Mouse (Mus musculus) embryonic facial prominence, embryonic 13.5 days (tissue): Measurements from ENCODE around the gene Cpm. TPM values are rescaled to one million over a fixed set of nuclear protein-coding genes. Genes with fewer than 3 reads are reported as not detected.

Experiments
- ATAC-seq: fragments of 200-750 bp; cut with Nextera tagmentation; 2 replicates; pipeline ENCODE4 v1.8.0; 2017; ENCODE audit warnings: low read depth; ENCODE audit not compliant: insufficient number of reproducible peaks, insufficient read depth, low FRiP score, low TSS enrichment
- H3K27ac ChIP-seq: fragments of 300-500 bp; sonication (generic); 2 replicates; pipeline ENCODE4 v1.5.1; 2015; ENCODE audit warnings: moderate library complexity, mild to moderate bottlenecking, inconsistent platforms
- H3K27me3 ChIP-seq: fragments of 300-500 bp; sonication (generic); 2 replicates; pipeline ENCODE4 v1.6.1; 2015; ENCODE audit warnings: mild to moderate bottlenecking, inconsistent platforms
- H3K36me3 ChIP-seq: fragments of 300-500 bp; sonication (generic); 2 replicates; pipeline ENCODE4 v1.6.1; 2015; ENCODE audit warnings: mild to moderate bottlenecking, inconsistent platforms
- H3K4me1 ChIP-seq: fragments of 300-500 bp; sonication (generic); 2 replicates; pipeline ENCODE4 v1.6.1; 2015; ENCODE audit warnings: inconsistent platforms
- H3K4me2 ChIP-seq: fragments of 300-500 bp; sonication (generic); 2 replicates; pipeline ENCODE4 v1.6.1; 2015; ENCODE audit warnings: moderate library complexity, mild to moderate bottlenecking, inconsistent platforms
- H3K4me3 ChIP-seq: fragments of 300-500 bp; sonication (generic); 2 replicates; pipeline ENCODE4 v1.5.1; 2015; ENCODE audit warnings: mild to moderate bottlenecking, inconsistent platforms
- H3K9ac ChIP-seq: fragments of 300-500 bp; sonication (generic); 2 replicates; pipeline ENCODE4 v1.6.1; 2015; ENCODE audit warnings: mild to moderate bottlenecking, inconsistent platforms
- H3K9me3 ChIP-seq: fragments of 300-500 bp; sonication (generic); 2 replicates; pipeline ENCODE4 v1.6.1; 2016; ENCODE audit warnings: inconsistent platforms
- WGBS: fragments of 180-500 bp; shearing (Covaris S2); methylation state at CpG from one replicate; pipeline ENCODE4 v1.1.7; 2015; ENCODE audit warnings: mixed read lengths; 5-methylcytosine and 5-hydroxymethylcytosine counted together
- polyA plus RNA-seq: library from polyadenylated mRNA; unstranded; fragments of >200 nt; fragmentation: Nextera tagmentation; extraction: Ambion mirVana; gene quantifications from 2 replicates; pipeline ENCODE4 v1.2.1, GENCODE M21; 2015

Gene Cpm
- polyA plus RNA-seq, 1 experiment from 2014 or later, result 25.6 TPM

- no peaks in the 10 kb centered on the region for H3K27me3 ChIP-seq
- no peak overlapping the region for H3K4me3 ChIP-seq
- peak overlapping the region; percentile 58; the same call in 1 of the 2 replicates for H3K27ac ChIP-seq
- no peaks in the 10 kb centered on the region for H3K9me3 ChIP-seq
- no peak overlapping the region for H3K9ac ChIP-seq
- H3K36me3 ChIP-seq, result no peaks in the 10 kb centered on the region
- ATAC-seq, result peak; percentile 48; the same call in 1 of the 2 replicates
- 35% methylated on average over 7 of the region's 7 CpGs for WGBS
- H3K4me1 ChIP-seq, result peaks cover 45% of the 10 kb centered on the region
- H3K4me2 ChIP-seq, result no peak overlapping the region
Observed at GRCm38 (mm10) chr10:117672693-117673092, 43.4 kb downstream of the Cpm start.

- 90% methylated on average over 1 of the region's 1 CpGs for whole genome bisulfite sequencing
- no peak overlapping the region for H3K4me3 ChIP-seq
- ATAC-seq, result no peak
Observed at GRCm38 (mm10) chr10:117673913-117674312, 44.6 kb downstream of the Cpm start.

GRCm38 (mm10) chr10:117674359-117675019 is 45.2 kb downstream of the Cpm start:
- Histone ChIP-seq H3K27me3 (no peaks in the 10 kb centered on the region), H3K4me1 (peaks cover 38% of the 10 kb centered on the region), H3K36me3 (no peaks in the 10 kb centered on the region), H3K27ac (no peak overlapping the region), H3K4me2 (no peak overlapping the region), H3K4me3 (no peak overlapping the region), H3K9ac (no peak overlapping the region), H3K9me3 (no peaks in the 10 kb centered on the region)
- ATAC-seq, result no peak
- 76% methylated on average over 3 of the region's 3 CpGs for WGBS

More at GRCm38 (mm10) chr10:117673913-117674312, 44.6 kb downstream of the Cpm start:
- H3K4me1 ChIP-seq, result peaks cover 43% of the 10 kb centered on the region
- H3K36me3 ChIP-seq, result no peaks in the 10 kb centered on the region
- H3K27ac ChIP-seq, result no peak overlapping the region
- H3K9me3 ChIP-seq, result no peaks in the 10 kb centered on the region
- no peaks in the 10 kb centered on the region for H3K27me3 ChIP-seq
- no peak overlapping the region for H3K9ac ChIP-seq
- H3K4me2 ChIP-seq, result no peak overlapping the region

GRCm38 (mm10) chr10:117675096-117676035 is 46.1 kb downstream of the Cpm start:
- Histone ChIP-seq H3K9ac (no peak overlapping the region), H3K9me3 (no peaks in the 10 kb centered on the region), H3K4me3 (peak overlapping the region; percentile 23), H3K36me3 (no peaks in the 10 kb centered on the region), H3K27me3 (no peaks in the 10 kb centered on the region), H3K4me1 (peaks cover 29% of the 10 kb centered on the region), H3K4me2 (peak overlapping the region; percentile 55), H3K27ac (no peak overlapping the region)
- WGBS, result 34% methylated on average over 20 of the region's 20 CpGs
- ATAC-seq, result 0 out of 2 replicates have a peak, but pooled peaks have one; percentile 15

GRCm38 (mm10) chr10:117676036-117676643 is 46.8 kb downstream of the Cpm start:
- peaks cover 27% of the 10 kb centered on the region for H3K4me1 ChIP-seq
- 0 out of 2 replicates have a peak overlapping the region, but pooled peaks have one; percentile 32 for H3K9ac ChIP-seq
- ATAC-seq, result no peak
- no peaks in the 10 kb centered on the region for H3K9me3 ChIP-seq
- H3K36me3 ChIP-seq, result no peaks in the 10 kb centered on the region
- H3K27ac ChIP-seq, result no peak overlapping the region
- H3K4me3 ChIP-seq, result peak overlapping the region; percentile 23
- H3K4me2 ChIP-seq, result peak overlapping the region; percentile 55
- 36% methylated on average over 19 of the region's 19 CpGs for WGBS
- H3K27me3 ChIP-seq, result no peaks in the 10 kb centered on the region

GRCm38 (mm10) chr10:117676644-117677313 is 47.5 kb downstream of the Cpm start:
- 34% methylated on average over 17 of the region's 17 CpGs for WGBS
- H3K27ac ChIP-seq, result no peak overlapping the region
- no peak for ATAC-seq
- no peaks in the 10 kb centered on the region for H3K9me3 ChIP-seq
- H3K36me3 ChIP-seq, result no peaks in the 10 kb centered on the region
- H3K4me1 ChIP-seq, result peaks cover 27% of the 10 kb centered on the region
- H3K27me3 ChIP-seq, result no peaks in the 10 kb centered on the region
- peak overlapping the region; percentile 23 for H3K4me3 ChIP-seq
- peak overlapping the region; percentile 55 for H3K4me2 ChIP-seq
- no peak overlapping the region for H3K9ac ChIP-seq

GRCm38 (mm10) chr10:117677494-117678236 is 48.4 kb downstream of the Cpm start:
- Histone ChIP-seq H3K4me2 (no peak overlapping the region), H3K4me3 (no peak overlapping the region), H3K9ac (no peak overlapping the region), H3K4me1 (peaks cover 18% of the 10 kb centered on the region), H3K27me3 (no peaks in the 10 kb centered on the region), H3K36me3 (no peaks in the 10 kb centered on the region), H3K9me3 (no peaks in the 10 kb centered on the region), H3K27ac (no peak overlapping the region)
- ATAC-seq, result no peak
- 77% methylated on average over 13 of the region's 13 CpGs for WGBS

- WGBS, result 81% methylated on average over 5 of the region's 5 CpGs
- H3K9ac ChIP-seq, result no peak overlapping the region
- no peaks in the 10 kb centered on the region for H3K9me3 ChIP-seq
- no peaks in the 10 kb centered on the region for H3K36me3 ChIP-seq
- H3K27ac ChIP-seq, result no peak overlapping the region
- H3K4me3 ChIP-seq, result no peak overlapping the region
- no peaks in the 10 kb centered on the region for H3K27me3 ChIP-seq
- peaks cover 15% of the 10 kb centered on the region for H3K4me1 ChIP-seq
- ATAC-seq, result no peak
- no peak overlapping the region for H3K4me2 ChIP-seq
Observed at GRCm38 (mm10) chr10:117678357-117678756, 49.1 kb downstream of the Cpm start.

- Histone ChIP-seq H3K27me3 (no peaks in the 10 kb centered on the region), H3K4me2 (no peak overlapping the region), H3K36me3 (no peaks in the 10 kb centered on the region), H3K9ac (no peak overlapping the region), H3K4me3 (no peak overlapping the region), H3K4me1 (peaks cover 15% of the 10 kb centered on the region), H3K27ac (no peak overlapping the region), H3K9me3 (no peaks in the 10 kb centered on the region)
- ATAC-seq, result no peak
- 85% methylated on average over 5 of the region's 5 CpGs for WGBS
Observed at GRCm38 (mm10) chr10:117679029-117679686, 49.9 kb downstream of the Cpm start.

GRCm38 (mm10) chr10:117679963-117680473 is 50.7 kb downstream of the Cpm start:
- 89% methylated on average over 14 of the region's 14 CpGs for WGBS
- Histone ChIP-seq H3K27me3 (no peaks in the 10 kb centered on the region), H3K4me1 (peaks cover 15% of the 10 kb centered on the region), H3K9ac (no peak overlapping the region), H3K9me3 (no peaks in the 10 kb centered on the region), H3K27ac (no peak overlapping the region), H3K36me3 (no peaks in the 10 kb centered on the region), H3K4me3 (no peak overlapping the region), H3K4me2 (no peak overlapping the region)
- no peak for ATAC-seq
